Mouse (Mus musculus) hindbrain, embryonic 15.5 days (tissue): ENCODE results near the gene Ric1. TPM values are rescaled to one million over a fixed set of nuclear protein-coding genes. Genes with fewer than 3 reads are reported as not detected.
A peak's percentile ranks its signal among the peaks of the same experiment; 100 is the strongest.

ENCODE experiments used
- ATAC-seq: fragments of 200-750 bp; cut with Nextera tagmentation; 2 replicates; pipeline ENCODE4 v1.8.0; 2017; ENCODE audit warnings: low read depth, moderate number of reproducible peaks, moderate TSS enrichment; ENCODE audit not compliant: low FRiP score
- H3K27ac ChIP-seq: fragments of 300-500 bp; sonication (generic); replicated peaks from 2 replicates; pipeline ENCODE4 v1.5.1; 2015; ENCODE audit warnings: mild to moderate bottlenecking, inconsistent platforms
- H3K27me3 ChIP-seq: fragments of 300-500 bp; sonication (generic); 2 replicates; pipeline ENCODE4 v1.6.1; 2015; ENCODE audit warnings: control low read depth, inconsistent platforms
- H3K36me3 ChIP-seq: fragments of 300-500 bp; sonication (generic); 2 replicates; pipeline ENCODE4 v1.6.1; 2015; ENCODE audit warnings: control low read depth, inconsistent platforms
- H3K4me1 ChIP-seq: fragments of 300-500 bp; sonication (generic); replicated peaks from 2 replicates; pipeline ENCODE4 v1.6.1; 2015; ENCODE audit warnings: control low read depth, inconsistent platforms
- H3K4me2 ChIP-seq: fragments of 300-500 bp; sonication (generic); 2 replicates; pipeline ENCODE4 v1.6.1; 2015; ENCODE audit warnings: moderate library complexity, mild to moderate bottlenecking, inconsistent platforms
- H3K4me3 ChIP-seq: fragments of 300-500 bp; sonication (generic); 2 replicates; pipeline ENCODE4 v1.5.1; 2015; ENCODE audit warnings: mild to moderate bottlenecking, inconsistent platforms
- H3K9ac ChIP-seq: fragments of 300-500 bp; sonication (generic); 2 replicates; pipeline ENCODE4 v1.6.1; 2015; ENCODE audit warnings: inconsistent platforms
- H3K9me3 ChIP-seq: fragments of 300-500 bp; sonication (generic); 2 replicates; pipeline ENCODE4 v1.6.1; 2016; ENCODE audit warnings: control low read depth, inconsistent platforms
- WGBS: fragments of 180-500 bp; shearing (Covaris S2); methylation state at CpG from one replicate; pipeline ENCODE4 v1.1.7; 2015; 5-methylcytosine and 5-hydroxymethylcytosine counted together
- polyA plus RNA-seq: library from polyadenylated mRNA; unstranded; fragments of >200 nt; fragmentation: Nextera tagmentation; extraction: Ambion mirVana; gene quantifications from 2 replicates; pipeline ENCODE4 v1.2.1, GENCODE M21; 2015

Gene Ric1
- polyA plus RNA-seq, 1 experiment from 2014 or later, result 12.0 TPM

DNA sequence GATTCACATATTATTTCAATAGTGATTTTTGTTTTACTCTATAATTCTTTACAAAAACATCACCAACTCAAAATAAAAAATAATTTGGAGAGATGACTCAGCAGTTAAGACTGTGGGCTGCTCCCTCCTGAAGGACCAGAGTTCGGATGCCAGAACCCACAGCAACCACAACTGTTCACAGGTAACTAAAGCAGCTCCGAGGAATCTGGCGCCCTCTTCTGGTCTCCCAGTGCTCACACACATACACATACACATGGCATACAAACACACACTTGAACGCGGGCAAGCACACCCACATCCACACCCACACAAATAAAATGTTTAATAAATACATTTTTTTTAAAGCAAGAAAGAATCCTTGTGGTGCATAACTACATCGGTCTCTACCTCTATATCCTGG is 122.7 kb downstream of the Ric1 start:
- no peak for ATAC-seq
- WGBS, result 96% methylated on average over 6 of the region's 6 CpGs
- Histone ChIP-seq H3K4me2 (no peak overlapping the region), H3K9me3 (no peaks in the 10 kb centered on the region), H3K9ac (no peak overlapping the region), H3K27ac (no peak overlapping the region), H3K27me3 (no peaks in the 10 kb centered on the region), H3K4me3 (no peak overlapping the region), H3K36me3 (no peaks in the 10 kb centered on the region; the same call in 1 of the 2 replicates), H3K4me1 (peaks cover 3% of the 10 kb centered on the region; the same call in 1 of the 2 replicates)

DNA sequence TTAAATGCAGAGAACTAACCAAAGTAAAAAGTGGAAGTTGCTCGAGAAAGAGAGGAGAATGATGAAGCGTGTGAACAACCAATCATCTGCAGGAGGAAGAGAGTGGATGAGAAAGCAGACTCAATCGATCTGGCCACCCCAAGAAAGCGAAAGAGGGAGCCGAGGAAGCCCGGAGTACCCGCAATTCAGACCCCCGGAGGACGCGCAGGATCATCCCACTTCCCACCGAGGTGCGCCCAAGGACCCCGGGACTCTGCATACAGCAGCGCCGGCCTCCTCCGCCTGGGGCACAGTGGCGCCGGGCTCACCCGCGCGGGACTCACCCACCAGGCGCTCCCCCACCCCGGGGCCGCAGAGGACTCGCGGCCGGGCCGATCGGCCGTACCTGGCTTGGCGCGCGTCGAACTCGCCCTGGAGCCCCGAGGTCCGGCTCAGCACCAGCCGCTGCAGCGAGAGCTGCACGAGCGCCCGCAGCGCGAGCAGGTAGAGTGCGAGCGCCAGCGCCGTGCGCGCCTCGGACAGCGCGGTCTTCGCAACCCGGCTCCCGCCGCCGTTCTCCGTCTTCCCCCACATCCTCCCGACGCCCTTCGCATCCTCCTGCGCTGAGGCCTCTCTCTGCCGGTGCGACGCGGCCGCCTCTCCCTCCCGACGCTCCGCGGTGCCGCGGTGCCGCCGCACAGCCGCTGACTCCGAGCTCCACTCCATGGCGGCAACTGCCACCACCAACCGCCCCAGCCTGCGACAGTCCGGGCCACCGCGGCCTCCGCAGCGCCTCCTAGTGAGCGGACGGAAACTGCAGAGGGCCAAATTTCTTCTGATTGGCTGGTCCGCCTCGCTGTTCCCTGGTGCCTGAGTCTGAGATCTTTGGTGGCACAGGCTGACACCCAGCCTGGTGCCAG is 125.8 kb downstream of the Ric1 start, which contains the start of gene Ermp1:
Gene Ermp1, minus strand, starts transcription at position 765 of the 899 bp plus-strand sequence.
- peak within 1 kb of the TSS; percentile 92 for H3K4me3 ChIP-seq
- peaks cover 3% of the 10 kb centered on the region; the same call in 1 of the 2 replicates for H3K4me1 ChIP-seq
- H3K27me3 ChIP-seq, result no peaks in the 10 kb centered on the region
- peak within 1 kb of the TSS; percentile 91 for H3K27ac ChIP-seq
- H3K36me3 ChIP-seq, result no peaks in the 10 kb centered on the region; the same call in 1 of the 2 replicates
- ATAC-seq, result peak; percentile 96
- H3K9ac ChIP-seq, result peak within 1 kb of the TSS; percentile 86
- H3K9me3 ChIP-seq, result no peaks in the 10 kb centered on the region
- H3K4me2 ChIP-seq, result peak within 1 kb of the TSS; percentile 62
- under 1% methylated on average over 87 of the region's 90 CpGs for WGBS

DNA sequence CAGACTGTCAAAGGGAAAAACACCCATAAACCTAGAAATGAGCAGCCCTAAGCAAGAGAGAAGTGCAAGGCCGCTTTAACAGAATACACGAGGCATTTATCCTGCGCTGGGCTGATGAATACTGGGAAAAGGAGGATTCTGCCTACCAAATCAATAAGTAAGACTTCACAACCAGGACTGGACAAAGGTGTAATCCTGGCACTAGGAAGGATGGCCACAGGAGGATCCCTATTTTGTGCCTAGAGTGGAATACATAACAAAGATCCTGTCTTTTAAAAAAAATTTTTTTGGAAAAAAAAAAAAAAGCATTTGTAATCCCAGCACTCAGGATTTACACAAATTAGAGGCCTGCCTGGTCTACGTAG is 126.5 kb downstream of the Ric1 start:
- peak overlapping the region; percentile 62 for H3K4me2 ChIP-seq
- no peaks in the 10 kb centered on the region for H3K27me3 ChIP-seq
- ATAC-seq, result no peak
- 30% methylated on average over 4 of the region's 4 CpGs for WGBS
- H3K9me3 ChIP-seq, result no peaks in the 10 kb centered on the region
- no peaks in the 10 kb centered on the region; the same call in 1 of the 2 replicates for H3K36me3 ChIP-seq
- H3K4me1 ChIP-seq, result peaks cover 3% of the 10 kb centered on the region; the same call in 1 of the 2 replicates
- peak overlapping the region; percentile 92 for H3K4me3 ChIP-seq
- 0 out of 2 replicates have a peak overlapping the region, but pooled peaks have one; percentile 17 for H3K9ac ChIP-seq
- H3K27ac ChIP-seq, result peak overlapping the region; percentile 91

DNA sequence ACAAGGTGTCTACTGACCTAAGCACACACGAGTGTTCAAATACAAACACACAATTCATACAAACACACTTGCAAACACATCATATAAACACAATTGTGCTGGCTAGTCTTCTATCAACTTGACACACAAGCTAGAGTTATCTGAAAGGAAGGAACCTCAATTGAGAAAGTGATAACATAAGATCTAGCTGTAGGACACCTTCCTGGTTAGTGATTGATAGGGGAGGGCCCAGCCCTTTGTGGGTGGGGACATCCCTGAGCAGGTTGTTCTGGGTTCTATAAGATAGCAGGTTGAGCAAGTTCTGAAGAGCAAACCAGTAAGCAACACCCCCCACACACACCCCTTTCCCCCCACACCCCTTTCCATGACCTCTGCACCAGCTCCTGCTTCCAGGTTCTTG is 127.6 kb downstream of the Ric1 start:
- H3K4me2 ChIP-seq, result no peak overlapping the region
- WGBS, result 94% methylated on average over 1 of the region's 1 CpGs
- no peak overlapping the region for H3K9ac ChIP-seq
- H3K4me1 ChIP-seq, result peaks cover 3% of the 10 kb centered on the region; the same call in 1 of the 2 replicates
- no peaks in the 10 kb centered on the region for H3K27me3 ChIP-seq
- no peak for ATAC-seq
- H3K27ac ChIP-seq, result no peak overlapping the region
- no peaks in the 10 kb centered on the region; the same call in 1 of the 2 replicates for H3K36me3 ChIP-seq
- no peak overlapping the region for H3K4me3 ChIP-seq
- no peaks in the 10 kb centered on the region for H3K9me3 ChIP-seq

DNA sequence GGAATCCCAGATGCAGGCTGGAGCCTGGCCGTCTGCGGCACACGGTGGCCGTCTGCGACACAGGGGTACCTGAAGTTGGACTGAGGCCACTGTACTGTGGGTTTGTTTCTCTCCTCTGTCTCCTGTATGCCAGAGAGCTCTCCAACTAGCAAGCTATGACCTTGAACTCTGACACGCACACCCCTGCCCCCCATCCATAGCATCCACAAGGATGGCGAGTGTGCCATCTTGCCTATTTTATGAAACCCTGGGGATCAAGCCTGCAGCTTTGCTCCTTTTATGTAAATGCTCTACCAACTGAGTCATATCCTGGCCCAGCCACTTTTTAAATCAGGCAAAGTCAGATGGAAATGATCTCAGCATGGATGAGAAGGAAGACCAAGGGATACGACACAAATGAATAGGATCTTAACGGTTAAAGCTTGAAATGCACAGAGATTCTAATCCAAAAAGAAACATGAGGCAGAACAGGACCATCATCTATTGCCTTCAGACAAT is 131.7 kb downstream of the Ric1 start:
- Histone ChIP-seq H3K9ac (no peak overlapping the region), H3K27ac (no peak overlapping the region), H3K4me2 (no peak overlapping the region), H3K9me3 (no peaks in the 10 kb centered on the region), H3K4me3 (no peak overlapping the region), H3K4me1 (no peaks in the 10 kb centered on the region), H3K27me3 (no peaks in the 10 kb centered on the region), H3K36me3 (no peaks in the 10 kb centered on the region)
- 93% methylated on average over 9 of the region's 9 CpGs for WGBS
- ATAC-seq, result no peak

DNA sequence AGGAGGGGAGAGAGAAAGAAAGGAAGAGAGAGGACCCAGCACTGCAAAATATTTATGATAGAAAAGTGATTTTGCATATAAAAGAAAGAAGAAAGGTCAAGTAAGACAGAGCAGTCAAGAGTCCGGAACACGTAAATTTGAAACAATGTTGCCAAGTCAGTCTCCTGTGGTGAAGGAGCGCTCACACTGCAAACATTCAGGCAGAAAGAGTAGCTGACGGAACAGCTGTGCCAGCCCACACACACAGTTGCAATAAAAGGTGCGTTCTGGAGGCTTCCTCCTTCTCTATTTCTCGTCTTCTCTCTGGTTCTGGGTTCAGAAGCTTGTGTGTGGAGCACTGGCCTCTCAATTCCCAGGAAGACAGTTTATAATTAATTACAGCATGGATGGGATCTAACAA is 133.1 kb downstream of the Ric1 start:
- no peak overlapping the region for H3K4me3 ChIP-seq
- no peaks in the 10 kb centered on the region for H3K27me3 ChIP-seq
- H3K27ac ChIP-seq, result no peak overlapping the region
- H3K9ac ChIP-seq, result no peak overlapping the region
- H3K4me1 ChIP-seq, result no peaks in the 10 kb centered on the region
- 30% methylated on average over 6 of the region's 6 CpGs for WGBS
- H3K4me2 ChIP-seq, result no peak overlapping the region
- H3K36me3 ChIP-seq, result no peaks in the 10 kb centered on the region
- no peak for ATAC-seq
- H3K9me3 ChIP-seq, result no peaks in the 10 kb centered on the region

DNA sequence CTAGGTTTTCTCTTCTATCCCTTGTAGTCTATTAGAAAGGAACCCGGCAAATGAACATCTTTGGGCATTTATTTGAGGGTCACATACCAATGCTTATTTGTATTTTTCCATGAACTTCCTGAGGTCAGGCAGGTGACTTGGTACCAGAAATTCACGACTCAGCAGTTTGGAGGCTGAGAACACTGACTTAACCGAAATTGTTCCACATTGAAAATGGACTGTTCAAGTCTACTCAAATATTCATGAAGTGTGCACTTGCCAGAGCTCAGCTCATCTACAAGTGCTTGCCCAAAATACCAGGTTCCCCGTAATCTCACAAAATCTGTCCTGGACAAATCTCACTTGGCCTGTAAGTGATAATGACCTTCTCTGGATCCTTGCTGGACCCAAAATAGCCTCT is 133.9 kb downstream of the Ric1 start:
- Histone ChIP-seq H3K9me3 (no peaks in the 10 kb centered on the region), H3K4me3 (no peak overlapping the region), H3K36me3 (no peaks in the 10 kb centered on the region), H3K27me3 (no peaks in the 10 kb centered on the region), H3K4me1 (no peaks in the 10 kb centered on the region), H3K27ac (no peak overlapping the region), H3K4me2 (no peak overlapping the region), H3K9ac (no peak overlapping the region)
- ATAC-seq, result no peak
- 87% methylated on average over 4 of the region's 4 CpGs for WGBS

Other genes starting within 250 kb of the Ric1 start
- gene Insl6, start 196.9 kb upstream of the Ric1 start, polyA plus RNA-seq, result 1.9 and 2.4 TPM in 2 replicates
- 3.0 and 4.9 TPM in 2 replicates for gene Rln1, start 187.6 kb upstream of the Ric1 start, polyA plus RNA-seq
- 67.7 and 74.6 TPM in 2 replicates for gene Plgrkt, start 154.9 kb upstream of the Ric1 start, polyA plus RNA-seq
- 0.50 and 0.64 TPM in 2 replicates for gene Cd274, start 154.8 kb upstream of the Ric1 start, polyA plus RNA-seq
- gene Pdcd1lg2, start 111.4 kb upstream of the Ric1 start, polyA plus RNA-seq, result not detected in 2 replicates
- gene Ermp1, start 126.1 kb downstream of the Ric1 start, polyA plus RNA-seq, result 10.6 and 11.4 TPM in 2 replicates
- gene Mlana, start 175.5 kb downstream of the Ric1 start, polyA plus RNA-seq, result not detected in 2 replicates